Mouse (Mus musculus) myocyte (in vitro differentiated cells): ENCODE measurements at regions not wholly inside any gene's neighbourhood (a gene's known extent, or its start where the extent isn't known, plus 50 kb on each side); places are given as distances from the start of the nearest gene placed in this dataset.

Experiments
- E2F4 ChIP-seq: IDR thresholded peaks from one replicate; pipeline ENCODE4 v1.6.1; 2011; ENCODE audit warnings: mild to moderate bottlenecking, control low read depth, moderate library complexity; ENCODE audit not compliant: insufficient read depth
- MAX ChIP-seq: IDR thresholded peaks from one replicate; pipeline ENCODE4 v1.6.1; 2011; ENCODE audit warnings: low read depth, mild to moderate bottlenecking, control low read depth
- MYOD1 ChIP-seq, 3 experiments: IDR thresholded peaks; one replicate each; pipeline ENCODE4 v1.6.1; 2011; ENCODE audit warnings: control low read depth in 2 of 3, low read depth in 2 of 3, mild to moderate bottlenecking in 2 of 3, moderate library complexity in 1 of 3; ENCODE audit not compliant: insufficient read length in 2 of 3, control insufficient read depth in 1 of 3
- MYOG ChIP-seq, 3 experiments: IDR thresholded peaks; one replicate each; pipeline ENCODE4 v1.6.1; 2011; ENCODE audit warnings: control low read depth in 2 of 3, low read depth in 2 of 3, mild to moderate bottlenecking in 2 of 3; ENCODE audit not compliant: insufficient read length in 2 of 3, control insufficient read depth in 1 of 3, insufficient read depth in 1 of 3
- POLR2A ChIP-seq: IDR thresholded peaks from one replicate; pipeline ENCODE4 v1.6.1; 2011; ENCODE audit warnings: low read depth, mild to moderate bottlenecking, control low read depth, moderate library complexity; ENCODE audit not compliant: insufficient read length
- REST ChIP-seq: IDR thresholded peaks from one replicate; pipeline ENCODE4 v1.6.1; 2011; ENCODE audit warnings: mild to moderate bottlenecking, control low read depth, moderate library complexity; ENCODE audit not compliant: insufficient read depth, insufficient read length
- SRF ChIP-seq: IDR thresholded peaks from one replicate; pipeline ENCODE4 v1.6.1; 2011; ENCODE audit warnings: low read depth; ENCODE audit not compliant: control insufficient read depth, insufficient read length
- TCF12 ChIP-seq: IDR thresholded peaks from one replicate; pipeline ENCODE4 v1.6.1; 2011; ENCODE audit warnings: mild to moderate bottlenecking, control low read depth; ENCODE audit not compliant: poor library complexity, insufficient read depth, severe bottlenecking
- USF1 ChIP-seq: IDR thresholded peaks from one replicate; pipeline ENCODE4 v1.6.1; 2011; ENCODE audit warnings: low read depth, mild to moderate bottlenecking, control low read depth, moderate library complexity

DNA sequence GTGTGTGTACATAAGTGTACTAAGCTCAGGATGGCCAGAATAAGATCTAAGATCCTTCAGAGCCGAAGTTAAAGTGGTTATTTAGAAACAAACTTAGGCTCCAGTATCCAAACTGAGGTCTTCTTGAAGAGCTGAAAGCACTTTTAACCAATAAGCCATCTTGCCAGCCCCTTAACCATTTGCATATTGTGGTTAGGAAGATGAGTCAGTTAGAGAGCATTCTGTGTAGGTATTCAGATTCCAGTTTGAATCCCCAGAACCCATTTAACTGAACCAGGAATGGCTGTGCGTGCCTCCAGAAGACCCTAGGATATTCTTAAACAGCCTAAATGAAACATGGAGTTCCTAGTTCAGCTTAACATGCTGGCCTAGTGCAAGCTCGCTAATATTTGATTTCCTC lies 471.6 kb downstream of the Ptprc start:
- TF ChIP-seq POLR2A (no peak), REST (no peak), MYOD1 (IDR thresholded peaks at IDR 0.05; ENCODE audit: control insufficient read depth in 1 of 3, insufficient read length in 2 of 3, low read depth in 2 of 3) (no peak), TCF12 (no peak), MAX (no peak), USF1 (no peak), SRF (no peak), E2F4 (no peak), MYOG (IDR thresholded peaks at IDR 0.05; ENCODE audit: control insufficient read depth in 1 of 3, insufficient read depth in 1 of 3, insufficient read length in 2 of 3, low read depth in 2 of 3) (no peak)
